Mouse (Mus musculus) hematopoietic stem cell, adult 5-6 weeks (primary cell): ENCODE measurements around the gene Cdk5r1. TPM values are rescaled to one million over a fixed set of nuclear protein-coding genes. Genes with fewer than 3 reads are reported as not detected.
"Not testable (repeated sequence)": the region's sequence is repeated elsewhere in the genome, so short reads cannot be mapped to it uniquely, and the experiment has no call there.

Source experiments
- ATAC-seq, 2 experiments: fragments of 125-278 bp in 1 of 2; replicated peaks in 1 of 2; 2 replicates each; pipeline ENCODE4 v1.8.0; 2016 to 2017; ENCODE audit warnings: inconsistent platforms in 2 of 2, mild to moderate bottlenecking in 2 of 2, moderate number of reproducible peaks in 2 of 2, low read depth in 1 of 2, moderate TSS enrichment in 1 of 2; ENCODE audit not compliant: low FRiP score in 2 of 2, poor library complexity in 2 of 2, severe bottlenecking in 2 of 2, insufficient read depth in 1 of 2, low TSS enrichment in 1 of 2
- total RNA-seq: library from RNA; stranded (forward); fragments of 172-1452, 232-1000 nt; gene quantifications from 2 replicates; pipeline ENCODE4 v1.2.3, GENCODE M21; 2017

Cdk5r1 gene
- 1.1 and 4.3 TPM in 2 replicates for total RNA-seq

DNA sequence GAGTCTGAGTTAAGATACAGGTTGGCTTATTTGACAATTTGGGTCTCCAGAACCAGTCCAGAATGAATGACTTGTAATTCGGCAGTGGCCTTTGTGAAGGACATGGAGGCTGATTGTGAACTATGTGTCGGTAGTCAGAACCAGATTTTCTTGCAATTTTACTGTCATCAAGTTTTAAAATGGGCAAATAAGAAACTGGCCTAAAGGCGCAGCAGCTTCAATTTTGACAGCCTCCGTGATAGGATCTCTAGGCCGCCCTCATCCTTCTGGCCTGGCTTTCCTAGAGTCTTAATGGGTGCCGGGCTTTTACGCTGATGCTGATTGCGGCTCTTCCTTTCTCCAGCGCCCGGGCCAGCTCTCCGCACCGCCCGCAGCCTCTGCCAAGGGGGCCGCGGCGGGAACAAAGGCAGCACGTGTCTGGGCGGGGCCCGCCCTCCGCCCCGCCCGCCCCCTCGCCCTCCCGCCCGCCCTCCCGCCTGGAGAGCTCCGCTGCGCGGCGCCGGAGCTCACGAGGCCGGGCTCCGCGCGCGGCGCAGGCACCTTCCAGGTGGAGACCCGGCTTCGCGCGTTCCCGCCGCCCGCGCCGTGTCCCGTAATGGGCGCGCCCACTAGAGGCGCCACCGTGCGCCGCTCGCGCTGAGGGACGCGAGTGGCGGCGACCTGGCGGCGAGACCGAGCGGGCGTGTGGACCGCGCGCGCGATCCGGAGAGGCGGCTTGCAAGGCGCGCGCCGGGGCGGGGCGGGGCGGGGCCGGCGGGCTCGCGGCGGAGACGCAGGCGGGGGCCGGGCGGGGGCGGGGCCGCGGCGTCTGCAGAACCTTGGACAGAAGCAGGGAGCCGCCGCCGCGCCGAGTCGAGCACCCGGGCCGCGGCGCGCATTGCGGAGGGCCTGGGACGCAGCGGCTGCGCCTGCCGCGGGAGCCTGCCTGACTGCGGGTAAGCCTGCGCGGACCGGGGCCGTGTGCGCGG lies at the start of gene Cdk5r1:
Gene Cdk5r1 (plus strand): TSS at position 802 of the 968 bp plus-strand sequence.
- ATAC-seq: peak; percentile 38 to 68

- peak; percentile 100 for ATAC-seq
Measured at GRCm38 (mm10) chr11:80428381-80429008, 48.3 kb upstream of the Cdk5r1 start, which contains the start of gene Psmd11. Gene Psmd11 (plus strand): TSS chr11:80428615.

DNA sequence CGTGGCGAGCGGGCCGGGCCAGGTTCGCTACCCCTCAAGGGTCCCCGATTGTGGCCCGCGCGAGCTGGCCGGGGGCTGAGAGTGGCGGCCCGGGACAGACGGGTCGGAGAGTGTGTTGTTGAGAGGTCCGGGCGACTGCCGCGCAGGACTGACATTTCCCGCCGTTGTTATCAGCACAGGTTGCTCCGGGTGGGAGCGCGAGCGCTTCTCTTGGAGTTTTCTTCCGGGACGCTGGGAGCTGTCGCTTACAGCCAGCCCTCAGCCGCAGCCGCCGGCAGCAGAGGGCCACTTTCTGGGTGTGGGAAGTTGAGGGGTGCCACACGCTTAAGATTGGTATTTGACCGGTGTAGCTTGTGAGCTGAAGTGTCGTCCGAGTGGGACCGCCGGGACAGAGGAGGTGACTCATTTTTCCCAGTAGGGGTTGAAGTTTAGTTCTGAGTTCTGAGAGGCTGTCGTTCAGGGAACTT lies 47.8 kb upstream of the Cdk5r1 start:
- peak in 1 of 2 experiments; percentile 41; a peak in 2 of 4 replicates for ATAC-seq

DNA sequence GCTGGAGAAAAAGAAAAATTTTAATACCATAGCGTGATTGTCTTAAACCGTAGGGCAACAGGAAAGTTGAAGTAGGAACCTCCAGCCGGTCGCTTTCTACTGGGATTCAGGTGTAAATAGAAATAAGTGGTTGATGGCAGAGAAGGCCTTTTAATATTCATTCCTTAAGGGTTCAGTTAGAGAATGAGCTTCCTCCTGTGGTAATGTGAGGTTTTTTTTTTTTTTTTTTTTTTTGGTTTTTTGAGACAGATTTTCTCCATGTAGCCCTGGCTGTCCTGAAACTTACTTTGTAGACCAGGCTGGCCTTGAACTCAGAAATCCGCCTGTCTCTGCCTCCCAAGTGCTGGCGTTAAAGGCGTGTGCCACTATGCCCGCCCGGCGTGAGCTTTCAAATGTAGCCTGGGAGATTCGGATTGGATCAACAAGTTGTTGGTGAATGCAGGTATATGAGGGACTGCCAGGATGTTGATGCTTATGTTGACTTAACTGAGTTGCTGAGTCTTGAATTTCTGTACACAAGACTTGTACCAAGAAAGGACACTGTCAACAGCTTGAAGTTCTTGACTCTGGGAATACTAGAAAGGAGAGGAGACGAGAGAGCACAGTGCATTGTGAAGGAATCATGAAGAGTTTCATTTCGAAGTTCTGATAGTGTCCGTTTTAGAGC lies 47.2 kb upstream of the Cdk5r1 start:
- ATAC-seq: no peak

DNA sequence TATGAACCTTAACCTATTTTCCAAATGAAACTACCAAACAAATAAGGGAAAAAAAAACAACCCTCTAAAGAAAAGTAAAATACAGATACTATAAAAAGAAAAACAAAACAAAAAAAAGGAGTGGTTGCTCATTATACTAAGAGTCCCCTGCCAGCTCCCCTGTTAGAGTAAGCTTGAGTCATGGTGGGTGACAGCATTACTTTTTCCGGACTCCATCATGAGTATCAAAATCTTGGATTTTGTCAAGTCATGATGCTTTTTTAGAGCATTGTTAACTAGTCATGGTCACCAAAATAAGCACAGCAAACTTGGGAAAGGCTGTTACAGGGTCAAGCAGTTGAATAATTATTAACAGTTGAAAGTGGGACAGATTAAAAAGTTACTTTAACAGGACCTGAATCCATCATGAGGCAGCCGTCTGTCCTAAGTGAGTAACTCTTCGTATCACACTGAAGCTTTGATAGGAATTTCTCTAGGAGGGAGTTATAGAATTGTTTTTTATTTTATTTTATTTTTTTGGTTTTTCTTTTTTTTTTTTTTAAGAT lies 46.4 kb upstream of the Cdk5r1 start:
- no peak for ATAC-seq

DNA sequence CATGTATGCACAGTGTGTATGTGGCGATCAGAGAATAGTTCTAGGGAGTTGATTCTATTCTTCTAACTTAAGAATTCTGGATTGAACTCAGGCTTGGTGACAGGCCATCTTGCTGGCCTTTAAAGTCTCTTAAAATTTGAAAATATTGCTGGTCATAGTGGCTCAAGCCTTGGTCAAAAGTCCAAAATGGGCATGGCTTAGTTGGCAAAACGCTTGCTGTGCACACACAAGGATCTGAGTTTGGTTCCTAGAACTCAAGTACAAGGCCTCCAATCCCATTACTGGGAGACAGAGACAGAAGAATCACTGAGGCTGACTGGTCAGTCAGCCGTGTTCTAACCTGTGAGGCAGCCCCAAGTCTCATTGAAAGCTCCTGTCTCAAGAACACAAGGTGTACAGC lies 29.9 kb upstream of the Cdk5r1 start:
- ATAC-seq: no peak

- no peak for ATAC-seq
Measured at GRCm38 (mm10) chr11:80449859-80450258, 27.0 kb upstream of the Cdk5r1 start.

GRCm38 (mm10) chr11:80452242-80452641 lies 24.6 kb upstream of the Cdk5r1 start:
- no peak for ATAC-seq

DNA sequence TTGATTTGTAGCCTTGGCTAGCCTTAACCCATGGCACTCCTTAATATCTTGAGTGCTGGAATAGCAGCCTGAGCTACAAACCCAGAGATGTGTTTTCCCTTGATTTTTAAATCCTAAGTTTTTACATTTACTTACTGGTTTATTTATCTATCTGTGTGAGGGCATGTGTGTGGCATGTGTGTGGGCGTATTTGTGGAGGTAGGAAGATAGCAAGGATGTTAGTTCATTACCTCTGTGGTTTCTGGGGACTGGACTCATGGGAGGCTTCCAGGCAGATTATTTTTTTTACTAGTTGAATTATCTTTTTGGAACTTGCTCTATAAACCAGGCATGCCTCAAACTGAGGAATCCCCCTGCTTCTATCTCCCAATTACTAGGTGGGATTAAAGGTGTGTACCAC lies 23.6 kb upstream of the Cdk5r1 start:
- no peak for ATAC-seq

DNA sequence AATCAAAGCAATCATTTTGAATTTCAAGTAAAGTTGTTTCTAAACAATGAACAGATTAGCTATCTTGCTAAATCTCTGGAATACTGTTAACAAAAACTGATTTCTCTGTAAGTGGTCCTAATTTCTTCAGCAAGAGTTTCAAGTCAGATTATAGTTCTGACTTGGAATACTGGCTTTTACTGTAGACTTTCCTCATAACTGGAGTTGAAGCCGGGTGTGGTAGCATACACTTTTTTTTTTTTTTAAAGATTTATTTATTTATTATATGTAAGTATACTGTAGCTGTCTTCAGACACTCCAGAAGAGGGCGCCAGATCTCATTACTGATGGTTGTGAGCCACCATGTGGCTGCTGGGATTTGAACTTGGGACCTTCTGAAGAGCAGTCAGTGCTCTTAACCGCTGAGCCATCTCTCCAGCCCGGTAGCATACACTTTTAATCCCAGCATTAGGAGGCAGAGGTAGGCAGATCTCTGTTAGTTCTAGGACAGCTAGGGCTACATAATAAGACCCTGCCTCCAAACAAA lies 13.2 kb upstream of the Cdk5r1 start:
- ATAC-seq: not testable (repeated sequence)

- no peak for ATAC-seq
Measured at GRCm38 (mm10) chr11:80471836-80472605, 4.8 kb upstream of the Cdk5r1 start.

- peak; percentile 25 to 39; a peak in 2 of 4 replicates for ATAC-seq
Measured at GRCm38 (mm10) chr11:80474175-80474691, 2.6 kb upstream of the Cdk5r1 start.

- no peak for ATAC-seq
Measured at GRCm38 (mm10) chr11:80474846-80475245, 2.0 kb upstream of the Cdk5r1 start.

- no peak for ATAC-seq
Measured at GRCm38 (mm10) chr11:80475544-80475943, 1.3 kb upstream of the Cdk5r1 start.

- ATAC-seq: no peak
Measured at GRCm38 (mm10) chr11:80477341-80478199, 747 bp downstream of the Cdk5r1 start.
